Mouse (Mus musculus) limb, embryonic 14.5 days (tissue): ENCODE measurements around the gene Aatk. TPM values are rescaled to one million over a fixed set of nuclear protein-coding genes. Genes with fewer than 3 reads are reported as not detected.
A peak's percentile ranks its signal among the peaks of the same experiment; 100 is the strongest.

Source experiments
- ATAC-seq: fragments of 200-750 bp; cut with Nextera tagmentation; 2 replicates; pipeline ENCODE4 v1.8.0; 2017; ENCODE audit warnings: low read depth, moderate number of reproducible peaks, moderate TSS enrichment; ENCODE audit not compliant: low FRiP score
- DNase-seq: peaks from one replicate; pipeline ENCODE4 v3.0.0-alpha.2; 2015; ENCODE audit warnings: low spot score
- H3K27ac ChIP-seq: fragments of 300-500 bp; sonication (generic); replicated peaks from 2 replicates; pipeline ENCODE4 v1.5.1; 2014; ENCODE audit warnings: low read depth, mild to moderate bottlenecking, low read length, moderate library complexity, mixed read lengths
- H3K27me3 ChIP-seq: fragments of 300-500 bp; sonication (generic); 2 replicates; pipeline ENCODE4 v1.6.1; 2014; ENCODE audit warnings: low read length, mixed read lengths; ENCODE audit not compliant: control insufficient read depth, insufficient read depth
- H3K36me3 ChIP-seq: fragments of 300-500 bp; sonication (generic); 2 replicates; pipeline ENCODE4 v1.6.1; 2014; ENCODE audit warnings: mild to moderate bottlenecking, low read length, moderate library complexity, mixed read lengths; ENCODE audit not compliant: control insufficient read depth, insufficient read depth
- H3K4me1 ChIP-seq: fragments of 300-500 bp; sonication (generic); 2 replicates; pipeline ENCODE4 v1.6.1; 2014; ENCODE audit warnings: antibody characterized with exemption, low read length, mixed read lengths; ENCODE audit not compliant: control insufficient read depth, insufficient read depth
- H3K4me2 ChIP-seq: fragments of 300-500 bp; sonication (generic); replicated peaks from 2 replicates; pipeline ENCODE4 v1.6.1; 2014; ENCODE audit warnings: low read depth, mild to moderate bottlenecking, low read length, moderate library complexity; ENCODE audit not compliant: severe bottlenecking
- H3K4me3 ChIP-seq: fragments of 300-500 bp; sonication (generic); replicated peaks from 2 replicates; pipeline ENCODE4 v1.5.1; 2014; ENCODE audit warnings: low read length
- H3K9ac ChIP-seq: fragments of 300-500 bp; sonication (generic); 2 replicates; pipeline ENCODE4 v1.6.1; 2014; ENCODE audit warnings: mild to moderate bottlenecking, low read depth, low read length, moderate library complexity; ENCODE audit not compliant: severe bottlenecking
- H3K9me3 ChIP-seq: fragments of 300-500 bp; sonication (generic); 2 replicates; pipeline ENCODE4 v1.6.1; 2016; ENCODE audit warnings: low read length; ENCODE audit not compliant: control insufficient read depth
- POLR2A ChIP-seq: fragments of 200-500 bp; IDR thresholded peaks from 2 replicates; pipeline ENCODE4 v1.8.0; 2012; ENCODE audit warnings: inconsistent platforms, mild to moderate bottlenecking, moderate library complexity, borderline replicate concordance; ENCODE audit not compliant: insufficient read depth, insufficient read length; ENCODE audit errors: extremely low read depth
- WGBS: fragments of 180-500 bp; shearing (Covaris S2); extraction: QIAGEN DNeasy Blood & Tissue Kit; methylation state at CpG from one replicate; pipeline ENCODE4 v1.1.7; 2014; 5-methylcytosine and 5-hydroxymethylcytosine counted together
- polyA plus RNA-seq, 2 experiments: library from polyadenylated mRNA; depleted of rRNA in 1 of 2; stranded (reverse) in 1 of 2; unstranded in 1 of 2; fragments of >200 nt; fragmentation: Nextera tagmentation in 1 of 2; extraction: Ambion mirVana in 1 of 2; gene quantifications; 2 replicates each; pipeline versions ENCODE4 v1.2.1 to v1.2.3; 2012 to 2014

Aatk gene
- polyA plus RNA-seq, 2 experiments, result 5.9 to 14.8 TPM

- Histone ChIP-seq H3K4me1 (no peaks in the 10 kb centered on the region), H3K27ac (no peak overlapping the region), H3K36me3 (no peaks in the 10 kb centered on the region), H3K27me3 (no peaks in the 10 kb centered on the region), H3K9ac (no peak overlapping the region), H3K4me2 (no peak overlapping the region), H3K9me3 (no peaks in the 10 kb centered on the region), H3K4me3 (no peak overlapping the region)
- WGBS, result 30% methylated on average over 10 of the region's 10 CpGs
- TF ChIP-seq POLR2A, result no peak
- DNase-seq (no peak), ATAC-seq (peak; percentile 62)
These were observed 16.6 kb downstream of the Aatk start for GRCm38 (mm10) chr11:120030145-120030901.

- no peaks in the 10 kb centered on the region for H3K27me3 ChIP-seq
- H3K9me3 ChIP-seq, result no peaks in the 10 kb centered on the region
- H3K9ac ChIP-seq, result no peak overlapping the region
- DNase-seq (no peak), ATAC-seq (no peak)
- H3K36me3 ChIP-seq, result no peaks in the 10 kb centered on the region
- no peak for TF ChIP-seq POLR2A
- no peak overlapping the region for H3K4me2 ChIP-seq
- no peak overlapping the region for H3K4me3 ChIP-seq
- no peaks in the 10 kb centered on the region for H3K4me1 ChIP-seq
- no peak overlapping the region for H3K27ac ChIP-seq
- 48% methylated on average over 9 of the region's 9 CpGs for WGBS
These were observed 17.4 kb downstream of the Aatk start for GRCm38 (mm10) chr11:120029431-120030144.

- H3K4me3 ChIP-seq, result no peak overlapping the region
- H3K27me3 ChIP-seq, result no peaks in the 10 kb centered on the region
- TF ChIP-seq POLR2A, result no peak
- no peak overlapping the region for H3K9ac ChIP-seq
- no peak for DNase-seq
- H3K4me2 ChIP-seq, result no peak overlapping the region
- no peaks in the 10 kb centered on the region for H3K9me3 ChIP-seq
- H3K27ac ChIP-seq, result no peak overlapping the region
- WGBS, result 82% methylated on average over 18 of the region's 18 CpGs
- no peaks in the 10 kb centered on the region for H3K4me1 ChIP-seq
- no peaks in the 10 kb centered on the region for H3K36me3 ChIP-seq
- ATAC-seq, result no peak
These were observed 18.5 kb downstream of the Aatk start for GRCm38 (mm10) chr11:120028319-120029092.

GRCm38 (mm10) chr11:120026941-120027340 lies 20.0 kb downstream of the Aatk start:
- no peak for ATAC-seq
- no peak overlapping the region for H3K4me3 ChIP-seq
- no peak for TF ChIP-seq POLR2A
- H3K4me2 ChIP-seq, result no peak overlapping the region
- 77% methylated on average over 3 of the region's 3 CpGs for WGBS
- no peaks in the 10 kb centered on the region for H3K9me3 ChIP-seq
- H3K27ac ChIP-seq, result no peak overlapping the region
- H3K27me3 ChIP-seq, result no peaks in the 10 kb centered on the region
- no peaks in the 10 kb centered on the region for H3K36me3 ChIP-seq
- peaks cover 5% of the 10 kb centered on the region for H3K4me1 ChIP-seq
- DNase-seq, result no peak
- no peak overlapping the region for H3K9ac ChIP-seq

- WGBS, result 57% methylated on average over 12 of the region's 12 CpGs
- peaks cover 5% of the 10 kb centered on the region for H3K4me1 ChIP-seq
- no peak for DNase-seq
- H3K4me2 ChIP-seq, result no peak overlapping the region
- H3K36me3 ChIP-seq, result no peaks in the 10 kb centered on the region
- no peak for TF ChIP-seq POLR2A
- H3K9me3 ChIP-seq, result no peaks in the 10 kb centered on the region
- no peak overlapping the region for H3K27ac ChIP-seq
- H3K4me3 ChIP-seq, result no peak overlapping the region
- H3K27me3 ChIP-seq, result no peaks in the 10 kb centered on the region
- peak overlapping the region; percentile 38 for H3K9ac ChIP-seq
- no peak for ATAC-seq
These were observed 24.1 kb downstream of the Aatk start for GRCm38 (mm10) chr11:120022841-120023240.
